ENCODE assay signal across 21 mouse cellular contexts in genomic region chrX:166535138-166535537, GRCm38 (mm10). TPM values are rescaled to one million over a fixed set of nuclear protein-coding genes. Genes with fewer than 3 reads are reported as not detected.
"Had no signal": no experiment of that assay in that cellular context is flagged by ENCODE, and none has a peak within 500 bp of the region (broad histone marks: within the 10 kb centered on the region; RNA-seq: fewer than 3 reads in every experiment).

No protein-coding gene starts in this region.

- H3K9ac ChIP-seq: limb, embryonic 12.5 days; limb, embryonic 15.5 days; liver, embryonic 14.5 days; liver, postnatal 0 days; lung, embryonic 14.5 days; midbrain, embryonic 12.5 days; neural tube, embryonic 13.5 days had no signal

- H3K9me3 ChIP-seq: limb, embryonic 12.5 days; limb, embryonic 15.5 days; midbrain, embryonic 12.5 days; neural tube, embryonic 13.5 days had no signal

- H3K27ac ChIP-seq: limb, embryonic 12.5 days; limb, embryonic 15.5 days; liver, embryonic 14.5 days; macrophage; midbrain, embryonic 12.5 days; neural tube, embryonic 13.5 days had no signal

- H3K4me1 ChIP-seq: limb, embryonic 12.5 days; limb, embryonic 15.5 days; midbrain, embryonic 12.5 days; neural tube, embryonic 13.5 days had no signal

- ATAC-seq: liver, postnatal 0 days; lung, postnatal 0 days; midbrain, embryonic 16.5 days had no signal

- H3K36me3 ChIP-seq: limb, embryonic 12.5 days; limb, embryonic 15.5 days; midbrain, embryonic 12.5 days; neural tube, embryonic 13.5 days had no signal

- DNase-seq: kidney, adult 9 months; kidney, postnatal 14 days; left cerebral cortex, postnatal 4 days; liver, postnatal 0 days; lung, embryonic 14.5 days; retina, postnatal 1 day; right cerebral cortex, postnatal 25 days; spleen, adult 18-20 months; thymus, postnatal 36 days had no signal

- H3K4me2 ChIP-seq: limb, embryonic 12.5 days; limb, embryonic 15.5 days; liver, embryonic 11.5 days; lung, embryonic 14.5 days; midbrain, embryonic 12.5 days; neural tube, embryonic 13.5 days had no signal

- H3K4me3 ChIP-seq: limb, embryonic 12.5 days; limb, embryonic 15.5 days; midbrain, embryonic 12.5 days; myocyte; neural tube, embryonic 13.5 days had no signal

RNA-seq across cellular contexts. Expression of gene Egfl6, which starts 50.4 kb away (rescaled TPM):
- total RNA-seq: megakaryocyte, adult 5-6 weeks; monocyte, adult 5-6 weeks had no signal
- polyA plus RNA-seq: macrophage, myocyte had no signal
